Mouse (Mus musculus) thymus, postnatal 10 days (tissue): ENCODE results near the gene Svs6.
A peak's percentile ranks its signal among the peaks of the same experiment; 100 is the strongest.
"Not testable (repeated sequence)": the region's sequence is repeated elsewhere in the genome, so short reads cannot be mapped to it uniquely, and the experiment has no call there.

Source experiments
- DNase-seq, 2 experiments: peaks; one replicate each; pipeline ENCODE4 v3.0.0; 2021; ENCODE audit warnings: low spot score in 2 of 2

The Svs6 gene

GRCm38 (mm10) chr2:164316451-164316850 is at the start of gene Svs6:
Gene Svs6, plus strand, starts transcription at chr2:164316751.
- not testable (repeated sequence) for DNase-seq

- no peak for DNase-seq
These were observed 38.2 kb upstream of the Svs6 start, which contains the start of gene Svs4 for GRCm38 (mm10) chr2:164278359-164278758. Gene Svs4, minus strand, starts transcription at chr2:164278459.

- not testable (repeated sequence) for DNase-seq
These were observed 27.6 kb upstream of the Svs6 start, which contains the start of gene Svs3a for GRCm38 (mm10) chr2:164288968-164289367. Gene Svs3a, plus strand, starts transcription at chr2:164289268.

GRCm38 (mm10) chr2:164312599-164312998 is 4.0 kb upstream of the Svs6 start:
- DNase-seq, result no peak

GRCm38 (mm10) chr2:164315460-164315859 is 1.1 kb upstream of the Svs6 start:
- not testable (repeated sequence) for DNase-seq

GRCm38 (mm10) chr2:164320983-164321382 is 4.4 kb downstream of the Svs6 start:
- no peak for DNase-seq

GRCm38 (mm10) chr2:164332440-164332839 is 15.9 kb downstream of the Svs6 start, which contains the start of gene Svs5:
Gene Svs5, plus strand, starts transcription at chr2:164332740.
- DNase-seq, result not testable (repeated sequence)

GRCm38 (mm10) chr2:164343732-164344131 is 27.2 kb downstream of the Svs6 start:
- DNase-seq, result not testable (repeated sequence)

- DNase-seq, result not testable (repeated sequence)
These were observed 31.1 kb downstream of the Svs6 start for GRCm38 (mm10) chr2:164347697-164348096.

GRCm38 (mm10) chr2:164348980-164349379 is 32.4 kb downstream of the Svs6 start:
- DNase-seq, result peak in 1 of 2 experiments; percentile 44

GRCm38 (mm10) chr2:164352697-164353096 is 36.1 kb downstream of the Svs6 start:
- no peak for DNase-seq

- DNase-seq, result no peak
These were observed 36.8 kb downstream of the Svs6 start for GRCm38 (mm10) chr2:164353356-164353755.

GRCm38 (mm10) chr2:164356177-164356967 is 39.8 kb downstream of the Svs6 start:
- no peak for DNase-seq

- no peak for DNase-seq
These were observed 41.8 kb downstream of the Svs6 start for GRCm38 (mm10) chr2:164358373-164358772.

- DNase-seq, result no peak
These were observed 42.5 kb downstream of the Svs6 start for GRCm38 (mm10) chr2:164359031-164359430.

GRCm38 (mm10) chr2:164359668-164360067 is 43.1 kb downstream of the Svs6 start:
- no peak for DNase-seq

GRCm38 (mm10) chr2:164360974-164361657 is 44.6 kb downstream of the Svs6 start:
- DNase-seq, result no peak

- DNase-seq, result no peak
These were observed 50.4 kb downstream of the Svs6 start for GRCm38 (mm10) chr2:164366947-164367346.
